Mouse (Mus musculus): ENCODE measurements around the gene Ergic1. TPM values are rescaled to one million over a fixed set of nuclear protein-coding genes. Genes with fewer than 3 reads are reported as not detected.

The Ergic1 gene
- polyA plus RNA-seq, 1 experiment from 2014 or later: 48.6 TPM

DNA sequence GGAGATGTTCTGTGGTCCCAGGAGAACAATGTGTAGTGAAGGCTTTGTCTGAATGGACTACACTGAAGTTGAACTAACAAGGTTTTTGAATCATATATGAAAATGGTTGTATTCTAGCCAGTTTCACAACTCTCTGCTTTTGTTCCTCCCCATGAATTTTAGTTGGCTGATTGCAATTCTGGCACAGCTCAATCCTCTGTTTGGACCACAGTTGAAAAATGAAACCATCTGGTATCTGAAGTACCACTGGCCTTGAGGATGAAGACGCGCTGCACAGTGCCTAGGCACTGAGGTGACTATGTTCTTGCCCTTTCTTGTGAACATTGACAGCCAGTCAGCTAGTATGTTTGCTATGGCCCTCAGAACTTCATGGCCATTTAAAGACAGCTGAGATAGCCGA is 133.9 kb downstream of the Ergic1 start:
- Histone ChIP-seq H3K27ac (ENCODE audit: low read depth, low read length) (no peak overlapping the region), H3K9me3 (ENCODE audit: control insufficient read depth) (no peaks in the 10 kb centered on the region), H3K4me2 (replicated peaks; ENCODE audit: low read depth) (no peak overlapping the region), H3K9ac (ENCODE audit: low read depth, low read length) (no peak overlapping the region), H3K27me3 (replicated peaks; ENCODE audit: control insufficient read depth, insufficient read depth, low read length) (no peaks in the 10 kb centered on the region), H3K36me3 (ENCODE audit: control insufficient read depth, insufficient read depth) (peaks cover 34% of the 10 kb centered on the region), H3K4me3 (ENCODE audit: low read depth, low read length) (no peak overlapping the region), H3K4me1 (replicated peaks; ENCODE audit: control insufficient read depth, insufficient read depth, low read length) (no peaks in the 10 kb centered on the region)
- no peak for TF ChIP-seq CTCF (IDR thresholded peaks at IDR 0.05; ENCODE audit: low read depth)
- ATAC-seq: no peak
- WGBS: 95% methylated on average over 3 of the region's 3 CpGs

GRCm38 (mm10) chr17:26698846-26699245 is 137.6 kb downstream of the Ergic1 start:
- Histone ChIP-seq H3K4me2 (replicated peaks; ENCODE audit: low read depth) (no peak overlapping the region), H3K4me1 (replicated peaks; ENCODE audit: control insufficient read depth, insufficient read depth, low read length) (0 out of 2 replicates have a peak, but pooled peaks cover 5% of the 10 kb centered on the region)
- 89% methylated on average over 5 of the region's 5 CpGs for WGBS

GRCm38 (mm10) chr17:26699819-26700616 is 138.7 kb downstream of the Ergic1 start:
- Histone ChIP-seq H3K4me1 (replicated peaks; ENCODE audit: control insufficient read depth, insufficient read depth, low read length) (0 out of 2 replicates have a peak, but pooled peaks cover 5% of the 10 kb centered on the region), H3K4me3 (ENCODE audit: low read depth, low read length) (no peak overlapping the region), H3K9ac (ENCODE audit: low read depth, low read length) (no peak overlapping the region), H3K36me3 (ENCODE audit: control insufficient read depth, insufficient read depth) (peaks cover 34% of the 10 kb centered on the region), H3K27me3 (replicated peaks; ENCODE audit: control insufficient read depth, insufficient read depth, low read length) (no peaks in the 10 kb centered on the region), H3K27ac (ENCODE audit: low read depth, low read length) (peak overlapping the region; percentile 79), H3K4me2 (replicated peaks; ENCODE audit: low read depth) (no peak overlapping the region), H3K9me3 (ENCODE audit: control insufficient read depth) (no peaks in the 10 kb centered on the region)
- peak; percentile 31; the same call in 1 of the 2 replicates for TF ChIP-seq CTCF (IDR thresholded peaks at IDR 0.05; ENCODE audit: low read depth)
- WGBS: 64% methylated on average over 10 of the region's 10 CpGs
- ATAC-seq: peak; percentile 89

More at GRCm38 (mm10) chr17:26698846-26699245, 137.6 kb downstream of the Ergic1 start:
- Histone ChIP-seq H3K27ac (ENCODE audit: low read depth, low read length) (0 out of 2 replicates have a peak overlapping the region, but pooled peaks have one; percentile 79), H3K27me3 (replicated peaks; ENCODE audit: control insufficient read depth, insufficient read depth, low read length) (no peaks in the 10 kb centered on the region), H3K36me3 (ENCODE audit: control insufficient read depth, insufficient read depth) (peaks cover 39% of the 10 kb centered on the region), H3K9ac (ENCODE audit: low read depth, low read length) (no peak overlapping the region), H3K4me3 (ENCODE audit: low read depth, low read length) (no peak overlapping the region), H3K9me3 (ENCODE audit: control insufficient read depth) (no peaks in the 10 kb centered on the region)
- peak; percentile 69 for TF ChIP-seq CTCF (IDR thresholded peaks at IDR 0.05; ENCODE audit: low read depth)
- ATAC-seq: no peak

DNA sequence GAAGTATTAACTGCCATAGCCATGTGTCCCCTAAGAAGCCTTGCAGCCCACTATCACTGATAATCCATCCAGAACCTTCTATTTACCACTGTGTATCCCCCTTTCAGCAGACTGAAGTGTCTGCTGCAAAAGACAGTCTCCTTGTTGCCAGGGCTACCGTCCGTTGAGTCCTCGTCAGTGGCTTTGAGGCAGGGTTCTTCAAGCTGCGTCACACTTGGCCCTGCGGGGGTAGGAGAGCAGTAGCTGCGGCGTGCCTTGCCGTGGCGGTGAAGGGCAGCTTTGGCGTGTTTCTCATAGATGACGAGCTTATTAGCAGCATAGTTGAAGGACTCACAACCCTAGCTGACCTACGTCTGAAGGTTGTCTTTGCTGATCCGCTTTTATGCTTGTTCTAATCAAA is 140.3 kb downstream of the Ergic1 start:
- no peak overlapping the region for H3K4me3 ChIP-seq (ENCODE audit: low read depth, low read length)
- H3K27ac ChIP-seq (ENCODE audit: low read depth, low read length): no peak overlapping the region
- H3K9ac ChIP-seq (ENCODE audit: low read depth, low read length): no peak overlapping the region
- H3K4me1 ChIP-seq (replicated peaks; ENCODE audit: control insufficient read depth, insufficient read depth, low read length): 0 out of 2 replicates have a peak, but pooled peaks cover 5% of the 10 kb centered on the region
- no peaks in the 10 kb centered on the region for H3K27me3 ChIP-seq (replicated peaks; ENCODE audit: control insufficient read depth, insufficient read depth, low read length)
- ATAC-seq: no peak
- H3K4me2 ChIP-seq (replicated peaks; ENCODE audit: low read depth): no peak overlapping the region
- no peak for TF ChIP-seq CTCF (IDR thresholded peaks at IDR 0.05; ENCODE audit: low read depth)
- whole genome bisulfite sequencing: 88% methylated on average over 13 of the region's 13 CpGs
- no peaks in the 10 kb centered on the region for H3K9me3 ChIP-seq (ENCODE audit: control insufficient read depth)
- H3K36me3 ChIP-seq (ENCODE audit: control insufficient read depth, insufficient read depth): peaks cover 24% of the 10 kb centered on the region

GRCm38 (mm10) chr17:26702621-26703020 is 141.3 kb downstream of the Ergic1 start:
- Histone ChIP-seq H3K4me1 (replicated peaks; ENCODE audit: control insufficient read depth, insufficient read depth, low read length) (0 out of 2 replicates have a peak, but pooled peaks cover 5% of the 10 kb centered on the region), H3K9ac (ENCODE audit: low read depth, low read length) (no peak overlapping the region), H3K9me3 (ENCODE audit: control insufficient read depth) (no peaks in the 10 kb centered on the region), H3K4me2 (replicated peaks; ENCODE audit: low read depth) (no peak overlapping the region), H3K36me3 (ENCODE audit: control insufficient read depth, insufficient read depth) (peaks cover 21% of the 10 kb centered on the region; the same call in 1 of the 2 replicates), H3K27me3 (replicated peaks; ENCODE audit: control insufficient read depth, insufficient read depth, low read length) (no peaks in the 10 kb centered on the region), H3K4me3 (ENCODE audit: low read depth, low read length) (no peak overlapping the region), H3K27ac (ENCODE audit: low read depth, low read length) (peak overlapping the region; percentile 30; the same call in 1 of the 2 replicates)
- 55% methylated on average over 4 of the region's 4 CpGs for WGBS
- peak; percentile 13; the same call in 1 of the 2 replicates for ATAC-seq
- no peak for TF ChIP-seq CTCF (IDR thresholded peaks at IDR 0.05; ENCODE audit: low read depth)

GRCm38 (mm10) chr17:26703671-26704070 is 142.4 kb downstream of the Ergic1 start:
- Histone ChIP-seq H3K9ac (ENCODE audit: low read depth, low read length) (no peak overlapping the region), H3K27ac (ENCODE audit: low read depth, low read length) (no peak overlapping the region), H3K4me1 (replicated peaks; ENCODE audit: control insufficient read depth, insufficient read depth, low read length) (0 out of 2 replicates have a peak, but pooled peaks cover 5% of the 10 kb centered on the region), H3K36me3 (ENCODE audit: control insufficient read depth, insufficient read depth) (peaks cover 12% of the 10 kb centered on the region; the same call in 1 of the 2 replicates), H3K4me3 (ENCODE audit: low read depth, low read length) (no peak overlapping the region), H3K4me2 (replicated peaks; ENCODE audit: low read depth) (no peak overlapping the region), H3K9me3 (ENCODE audit: control insufficient read depth) (no peaks in the 10 kb centered on the region), H3K27me3 (replicated peaks; ENCODE audit: control insufficient read depth, insufficient read depth, low read length) (no peaks in the 10 kb centered on the region)
- TF ChIP-seq CTCF (IDR thresholded peaks at IDR 0.05; ENCODE audit: low read depth): no peak
- 78% methylated on average over 4 of the region's 4 CpGs for WGBS
- ATAC-seq: no peak

Measured in intestine, postnatal 0 days (tissue).